Mouse (Mus musculus) CH12F3 (cell line): ENCODE results near the gene Klhl32.
"Not testable (repeated sequence)": the region's sequence is repeated elsewhere in the genome, so short reads cannot be mapped to it uniquely, and the experiment has no call there.

Source experiments
- in situ Hi-C: fragments of 300-500 bp; cut with MboI; formaldehyde crosslinking; loops from 2 replicates; pipeline ENCODE4 v1.14.3; 2020; ENCODE audit warnings: low sequenced_read_pairs

The Klhl32 gene

GRCm38 (mm10) chr4:24796229-24796628 is 54.7 kb downstream of the Klhl32 start:
- in situ Hi-C loops: no loop called here

- in situ Hi-C loops: no loop called here
Observed at GRCm38 (mm10) chr4:24795180-24795579, 55.7 kb downstream of the Klhl32 start.

GRCm38 (mm10) chr4:24793726-24794345 is 57.1 kb downstream of the Klhl32 start:
- in situ Hi-C loops: no loop called here

GRCm38 (mm10) chr4:24792416-24792981 is 58.4 kb downstream of the Klhl32 start:
- in situ Hi-C loops: no loop called here

- in situ Hi-C loops: no loop called here
Observed at GRCm38 (mm10) chr4:24789331-24789730, 61.6 kb downstream of the Klhl32 start.

- in situ Hi-C loops: no loop called here
Observed at GRCm38 (mm10) chr4:24785757-24786532, 65.0 kb downstream of the Klhl32 start.

GRCm38 (mm10) chr4:24765919-24766318 is 85.0 kb downstream of the Klhl32 start:
- in situ Hi-C loops: no loop called here

- in situ Hi-C loops: no loop called here
Observed at GRCm38 (mm10) chr4:24765469-24765868, 85.5 kb downstream of the Klhl32 start.

- in situ Hi-C loops: no loop called here
Observed at GRCm38 (mm10) chr4:24764558-24764957, 86.4 kb downstream of the Klhl32 start.

- in situ Hi-C loops: no loop called here
Observed at GRCm38 (mm10) chr4:24763451-24763850, 87.5 kb downstream of the Klhl32 start.

- in situ Hi-C loops: no loop called here
Observed at GRCm38 (mm10) chr4:24758954-24759353, 92.0 kb downstream of the Klhl32 start.

- in situ Hi-C loops: no loop called here
Observed at GRCm38 (mm10) chr4:24752517-24753208, 98.3 kb downstream of the Klhl32 start.

GRCm38 (mm10) chr4:24737080-24737479 is 113.8 kb downstream of the Klhl32 start:
- in situ Hi-C loops: no loop called here

- in situ Hi-C loops: no loop called here
Observed at GRCm38 (mm10) chr4:24720834-24721233, 130.1 kb downstream of the Klhl32 start.

- in situ Hi-C loops: loop anchor here (10.0 kb wide), 1 partner anchor 169 kb away; no protein-coding TSS in a partner anchor
Observed at GRCm38 (mm10) chr4:24715559-24715958, 135.4 kb downstream of the Klhl32 start.

GRCm38 (mm10) chr4:24714367-24714766 is 136.6 kb downstream of the Klhl32 start:
- in situ Hi-C loops: loop anchor here (10.0 kb wide), 1 partner anchor 170 kb away; no protein-coding TSS in a partner anchor

GRCm38 (mm10) chr4:24698528-24699117 is 152.3 kb downstream of the Klhl32 start:
- in situ Hi-C loops: no loop called here

- in situ Hi-C loops: no loop called here
Observed at GRCm38 (mm10) chr4:24680080-24680479, 170.8 kb downstream of the Klhl32 start.

GRCm38 (mm10) chr4:24670007-24670406 is 180.9 kb downstream of the Klhl32 start:
- in situ Hi-C loops: no loop called here

- in situ Hi-C loops: no loop called here
Observed at GRCm38 (mm10) chr4:24659218-24659617, 191.7 kb downstream of the Klhl32 start.

- in situ Hi-C loops: not testable (repeated sequence)
Observed at GRCm38 (mm10) chr4:24644735-24645134, 206.2 kb downstream of the Klhl32 start.
